Mouse (Mus musculus) thymus, postnatal 10 days (tissue): Measurements from ENCODE around the gene Neurl4.
"Not testable (repeated sequence)": the region's sequence is repeated elsewhere in the genome, so short reads cannot be mapped to it uniquely, and the experiment has no call there.

Source experiments
- DNase-seq, 2 experiments: peaks; one replicate each; pipeline ENCODE4 v3.0.0; 2021; ENCODE audit warnings: low spot score in 2 of 2

The Neurl4 gene

DNA sequence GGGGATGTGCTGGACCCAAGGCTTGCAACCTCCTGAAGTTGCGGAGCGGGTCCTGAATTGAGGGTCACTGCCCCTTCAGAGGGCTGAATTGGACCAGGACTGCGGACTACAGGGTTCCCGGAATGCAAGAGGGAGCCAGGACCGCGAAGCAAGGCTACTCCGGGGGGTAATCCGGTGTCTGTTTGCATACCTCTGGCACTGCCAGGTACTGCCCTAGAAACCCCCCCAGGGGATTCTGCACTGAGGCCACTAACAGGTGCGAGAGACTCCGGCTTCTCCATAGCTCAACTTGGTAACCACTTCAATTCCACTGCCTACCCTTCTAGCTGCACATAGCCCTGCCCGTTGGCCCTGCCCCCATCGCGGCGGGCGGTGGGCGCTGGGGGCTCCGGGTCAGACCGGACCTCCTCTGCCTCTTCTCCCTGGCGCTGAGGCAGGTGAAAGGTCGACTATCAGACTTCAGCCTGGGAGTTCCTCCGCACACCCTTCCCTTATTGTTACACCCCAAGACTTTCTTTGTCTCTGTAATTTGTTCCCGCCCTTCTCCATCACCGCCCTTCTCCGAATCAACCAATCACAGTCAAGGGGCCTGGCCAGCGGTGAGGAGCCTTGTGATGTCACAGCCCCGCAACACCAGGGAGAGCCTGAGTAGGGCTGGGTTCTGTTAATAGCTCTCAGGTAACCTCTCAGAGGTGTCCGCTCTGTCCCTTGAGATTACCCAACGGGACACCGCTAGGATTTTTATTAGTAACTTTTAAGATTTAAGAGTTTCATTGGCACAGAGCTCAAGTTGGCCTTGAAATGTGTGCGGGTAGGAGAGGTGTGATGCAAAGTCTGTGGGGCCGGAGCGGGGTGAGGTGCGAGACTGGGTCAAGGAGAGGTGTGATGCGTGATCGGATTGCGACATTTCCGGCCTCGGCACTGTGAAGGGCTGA lies at the start of gene Neurl4, which contains the start of gene 2810408A11Rik:
Neurl4 (plus strand) TSS at position 602 of the 935 bp plus-strand sequence.
2810408A11Rik (minus strand) TSS at position 517 of the 935 bp plus-strand sequence.
- peak; percentile 90 to 94 for DNase-seq

GRCm38 (mm10) chr11:69853994-69854393 lies 46.9 kb upstream of the Neurl4 start:
- DNase-seq: no peak

- DNase-seq: no peak
These were observed 46.2 kb upstream of the Neurl4 start for GRCm38 (mm10) chr11:69854680-69855079.

GRCm38 (mm10) chr11:69855347-69855746 lies 45.5 kb upstream of the Neurl4 start:
- peak in 1 of 2 experiments; percentile 74 for DNase-seq

GRCm38 (mm10) chr11:69858113-69858998 lies 42.5 kb upstream of the Neurl4 start, which contains the start of gene Tnk1:
Gene Tnk1, minus strand, starts transcription at chr11:69858730.
- DNase-seq: no peak

DNA sequence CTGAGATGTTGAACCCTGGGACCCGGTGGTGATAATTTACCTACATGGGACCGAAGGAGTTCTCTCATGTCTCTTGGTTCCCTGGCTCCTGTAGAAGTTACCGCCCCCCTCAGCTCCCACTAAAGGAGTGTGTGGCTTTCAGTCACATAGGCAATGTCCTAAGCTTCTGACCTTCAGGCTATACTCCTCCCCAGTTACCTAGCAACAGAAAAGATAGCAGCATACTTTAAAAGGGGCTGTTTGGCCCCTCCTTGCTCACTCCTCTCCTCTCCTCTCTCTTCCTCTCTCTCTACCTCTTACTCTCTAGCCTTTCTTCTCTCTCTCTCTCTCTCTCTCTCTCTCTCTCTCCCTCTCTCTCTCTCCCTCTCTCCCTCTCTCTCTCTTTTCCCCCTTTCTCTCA lies 37.1 kb upstream of the Neurl4 start:
- not testable (repeated sequence) for DNase-seq

DNA sequence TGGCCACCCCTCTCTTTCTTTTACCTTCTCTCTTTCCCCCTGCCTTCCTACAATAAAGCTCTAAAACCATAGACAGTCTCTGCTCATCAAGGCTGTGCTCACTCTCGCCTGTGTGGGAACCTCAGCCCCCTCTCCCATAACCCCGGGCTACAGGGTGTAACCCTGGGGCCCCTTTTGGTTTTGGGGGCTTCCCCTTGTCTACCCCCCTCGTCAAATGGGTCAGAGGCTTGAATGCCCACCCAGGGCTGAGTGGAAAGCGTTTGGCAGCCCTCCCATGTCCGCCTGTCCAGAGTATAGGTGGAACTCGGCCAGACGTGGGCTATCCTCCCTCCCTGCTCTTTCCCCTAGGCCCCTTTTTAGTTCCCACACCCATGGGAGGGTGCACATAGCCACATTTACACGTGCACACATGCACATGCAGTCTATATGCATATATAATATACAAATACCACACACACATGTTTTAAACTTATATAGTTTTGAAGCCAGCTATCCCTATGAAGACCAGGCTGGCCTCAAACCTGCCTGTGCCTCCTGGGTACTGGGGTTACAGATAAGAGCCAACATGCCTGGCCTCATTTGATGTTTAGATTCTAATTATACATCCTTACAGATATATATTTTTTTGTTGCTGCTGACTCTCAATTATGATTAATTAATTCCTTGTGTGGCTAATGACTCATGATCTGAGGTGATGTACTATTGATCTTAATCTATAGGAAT lies 36.6 kb upstream of the Neurl4 start:
- DNase-seq: no peak

GRCm38 (mm10) chr11:69865561-69865960 lies 35.3 kb upstream of the Neurl4 start:
- DNase-seq: no peak

GRCm38 (mm10) chr11:69867335-69867734 lies 33.5 kb upstream of the Neurl4 start:
- DNase-seq: no peak

DNA sequence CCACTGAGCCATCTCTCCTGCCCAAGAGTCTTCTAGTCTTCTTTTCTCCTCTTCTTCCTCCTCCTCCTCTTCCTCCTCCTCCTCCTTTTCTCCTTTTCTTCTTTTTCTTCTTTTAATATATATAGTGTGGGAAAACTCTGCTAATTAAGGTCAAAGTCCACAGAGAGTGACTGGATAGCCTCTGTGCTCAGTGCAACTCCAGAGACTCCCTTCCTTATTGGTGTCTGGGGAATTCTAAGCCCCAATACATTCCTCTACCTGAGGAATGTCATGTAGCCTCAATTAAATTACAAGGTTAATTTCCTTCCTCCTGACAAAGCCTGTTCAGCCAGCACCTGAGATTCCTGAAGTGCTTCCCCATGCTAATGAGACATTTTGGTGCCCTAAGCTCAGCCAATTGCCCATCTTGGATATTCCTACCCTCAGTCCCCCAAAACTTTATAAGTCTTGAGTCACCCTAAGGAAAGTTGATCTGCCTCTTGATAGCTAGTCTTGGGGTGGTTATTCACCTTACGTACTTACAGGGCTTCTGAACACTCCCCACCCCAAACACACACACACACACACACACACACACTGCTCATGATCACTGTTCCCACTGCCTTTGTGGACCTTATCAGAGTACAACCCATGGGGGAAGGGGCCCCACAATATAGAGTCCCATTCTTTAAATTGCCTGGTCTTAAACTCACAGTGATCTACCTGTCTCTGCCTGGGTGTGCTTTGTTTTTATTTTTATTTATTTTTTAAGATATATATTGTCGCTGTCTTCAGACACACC lies 30.4 kb upstream of the Neurl4 start:
- DNase-seq: no peak

GRCm38 (mm10) chr11:69871822-69872221 lies 29.1 kb upstream of the Neurl4 start:
- no peak for DNase-seq

GRCm38 (mm10) chr11:69872451-69872850 lies 28.4 kb upstream of the Neurl4 start:
- no peak for DNase-seq

DNA sequence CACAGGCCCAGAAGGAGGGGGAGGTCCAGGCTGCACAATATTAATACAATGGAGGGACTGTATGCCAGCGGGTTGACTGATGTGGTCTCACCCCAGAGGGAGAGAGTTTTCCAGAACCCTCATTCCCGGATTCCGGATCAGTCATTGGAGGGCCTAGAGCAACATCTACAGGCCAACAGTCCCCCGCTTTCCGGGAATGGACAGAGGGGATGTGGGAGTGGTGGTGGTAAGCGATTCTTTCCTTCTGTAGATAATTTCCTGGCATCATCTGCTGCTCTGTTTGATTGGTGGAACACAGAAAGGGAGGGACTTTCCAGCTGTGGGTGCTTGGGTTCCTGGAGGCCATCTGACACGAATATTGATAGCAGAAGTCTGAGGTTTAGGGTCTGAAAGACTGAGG lies 24.7 kb upstream of the Neurl4 start:
- no peak for DNase-seq

- DNase-seq: peak; percentile 89 to 96
These were observed 24.0 kb upstream of the Neurl4 start for GRCm38 (mm10) chr11:69876867-69877266.

GRCm38 (mm10) chr11:69877878-69878277 lies 23.0 kb upstream of the Neurl4 start, which contains the start of gene Tmem95:
Gene Tmem95, minus strand, starts transcription at chr11:69878018.
- DNase-seq: no peak

GRCm38 (mm10) chr11:69878399-69878798 lies 22.5 kb upstream of the Neurl4 start:
- no peak for DNase-seq

GRCm38 (mm10) chr11:69878952-69879351 lies 21.9 kb upstream of the Neurl4 start:
- DNase-seq: no peak

DNA sequence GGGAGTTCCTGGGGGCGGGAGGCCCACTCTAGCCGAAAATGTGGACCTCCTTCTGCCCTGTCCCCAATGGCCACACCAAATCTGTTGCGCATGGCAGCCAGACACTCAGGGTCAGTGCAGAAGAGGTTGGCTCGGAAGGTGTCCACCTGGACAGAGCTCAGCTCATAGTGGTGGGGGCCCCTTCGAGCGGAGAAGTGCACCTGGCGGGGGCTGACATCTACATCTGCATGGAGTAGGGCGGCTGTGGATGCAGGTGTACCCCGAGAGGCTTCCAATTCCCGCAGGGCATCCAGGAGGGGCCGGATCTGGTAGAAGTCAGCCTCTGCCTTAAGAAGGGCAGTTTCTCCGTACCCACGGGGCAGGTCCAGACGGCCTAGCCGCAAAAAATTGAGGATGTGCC lies 21.2 kb upstream of the Neurl4 start:
- DNase-seq: no peak

DNA sequence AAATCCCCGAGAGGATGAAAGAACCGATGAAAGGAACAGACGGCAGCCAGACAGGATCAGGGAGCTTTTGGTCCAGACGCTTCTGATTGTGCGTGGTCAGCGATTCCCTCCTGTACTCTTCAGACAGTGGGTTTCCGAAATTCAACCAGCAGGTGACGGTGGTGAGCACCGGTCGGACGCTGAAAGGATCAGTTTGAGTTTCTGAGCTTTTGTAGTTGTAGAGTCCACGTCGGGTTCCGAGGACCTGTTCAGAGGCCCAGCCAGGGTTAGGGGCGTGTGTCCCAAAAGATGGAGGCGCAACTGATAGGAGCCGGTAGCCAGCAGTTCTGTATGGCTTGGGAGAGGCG lies 20.4 kb upstream of the Neurl4 start:
- peak in 1 of 2 experiments; percentile 57 for DNase-seq

DNA sequence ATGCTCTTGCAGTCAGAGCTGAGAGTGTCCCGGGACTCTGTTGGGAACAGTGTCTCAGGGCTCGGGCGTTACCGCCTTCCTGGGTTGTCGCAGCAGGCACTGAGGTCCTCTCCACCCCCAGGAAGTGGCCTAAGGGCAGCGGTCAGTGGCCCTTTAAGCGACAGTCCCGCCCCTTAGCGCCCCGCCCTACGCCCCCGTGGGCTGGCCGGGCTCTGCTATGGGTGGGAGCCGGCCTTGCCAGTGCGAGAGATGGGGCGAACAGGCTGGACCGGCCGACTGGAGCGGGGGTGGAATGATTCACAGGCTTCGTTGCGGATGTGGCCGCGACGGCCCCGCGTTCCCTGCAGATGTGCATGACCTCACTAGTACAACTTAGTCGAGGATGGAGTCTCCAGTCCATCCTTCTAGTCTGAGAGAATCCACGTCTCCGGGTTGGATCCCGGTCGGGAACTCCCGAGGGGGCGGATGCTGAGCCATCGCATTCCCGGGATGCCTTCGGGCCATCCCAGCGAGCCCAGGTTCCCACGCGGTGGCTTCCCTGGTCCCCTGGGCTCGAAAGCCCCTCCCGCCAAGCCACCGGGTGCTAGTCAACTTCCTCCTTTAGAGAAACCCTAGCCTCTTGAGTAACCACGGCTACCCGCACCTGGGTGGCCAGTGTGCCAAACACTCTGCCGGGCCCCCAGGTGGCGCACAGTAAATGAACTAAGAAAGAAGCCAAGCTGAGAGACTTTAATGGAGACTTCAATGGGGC lies 19.8 kb upstream of the Neurl4 start, which contains the start of gene Kctd11:
Kctd11 (minus strand) TSS at position 554 of the 751 bp plus-strand sequence.
- peak; percentile 69 to 73 for DNase-seq
